In genomic region chr9:112249753-112250152, GRCm38 (mm10) we compare ENCODE assay signal across 21 mouse cellular contexts. TPM values are rescaled to one million over a fixed set of nuclear protein-coding genes. Genes with fewer than 3 reads are reported as not detected.
"Had no signal": no experiment of that assay in that cellular context is flagged by ENCODE, and none has a peak within 500 bp of the region (broad histone marks: within the 10 kb centered on the region; RNA-seq: fewer than 3 reads in every experiment).

No protein-coding gene starts in this region.

- H3K27ac ChIP-seq: kidney, postnatal 0 days; left cerebral cortex, adult 2 months; limb, embryonic 12.5 days; liver, embryonic 13.5 days; neural tube, embryonic 12.5 days; neural tube, embryonic 15.5 days; stomach, postnatal 0 days had no signal

- H3K36me3 ChIP-seq: limb, embryonic 12.5 days; liver, embryonic 13.5 days; neural tube, embryonic 12.5 days; neural tube, embryonic 15.5 days had no signal

- H3K27me3 ChIP-seq: limb, embryonic 12.5 days; liver, embryonic 13.5 days; neural tube, embryonic 12.5 days; neural tube, embryonic 15.5 days had no signal

- H3K4me3 ChIP-seq: left cerebral cortex, adult 2 months; limb, embryonic 12.5 days; liver, embryonic 13.5 days; neural tube, embryonic 12.5 days; neural tube, embryonic 15.5 days had no signal

- DNase-seq: kidney, adult 2 months; kidney, postnatal 36 days; layer of hippocampus, postnatal 36 days; liver, embryonic 13.5 days; lung, adult 2 months; lung, postnatal 14 days; lung, postnatal 4 days; midbrain, embryonic 14.5 days; right cerebral cortex, adult 18-20 months; right cerebral cortex, postnatal 14 days; right cerebral cortex, postnatal 4 days; thymus, postnatal 14 days had no signal

- H3K9me3 ChIP-seq: limb, embryonic 12.5 days; liver, embryonic 13.5 days; neural tube, embryonic 12.5 days; neural tube, embryonic 15.5 days had no signal

- H3K4me1 ChIP-seq: limb, embryonic 12.5 days; neural tube, embryonic 12.5 days; neural tube, embryonic 15.5 days had no signal

- H3K4me2 ChIP-seq: limb, embryonic 12.5 days; liver, embryonic 13.5 days; midbrain, embryonic 11.5 days; neural tube, embryonic 12.5 days; neural tube, embryonic 15.5 days had no signal

- H3K9ac ChIP-seq: limb, embryonic 12.5 days; liver, embryonic 13.5 days; neural tube, embryonic 12.5 days; neural tube, embryonic 15.5 days had no signal

- ATAC-seq: intestine, postnatal 0 days had no signal

RNA-seq across cellular contexts. Expression of gene Arpp21, which starts 14.0 kb away (rescaled TPM):
- polyA plus RNA-seq: liver, adult 2 months had no signal
